Mouse (Mus musculus) intestine, postnatal 0 days (tissue): ENCODE measurements at regions not wholly inside any gene's neighbourhood (a gene's known extent, or its start where the extent isn't known, plus 50 kb on each side); places are given as distances from the start of the nearest gene placed in this dataset.
"Not testable (repeated sequence)": the region's sequence is repeated elsewhere in the genome, so short reads cannot be mapped to it uniquely, and the experiment has no call there.

Experiments used
- ATAC-seq: fragments of 200-750 bp; cut with Nextera tagmentation; 2 replicates; pipeline ENCODE4 v1.8.0; 2017; ENCODE audit warnings: mild to moderate bottlenecking, moderate TSS enrichment, moderate library complexity
- H3K27ac ChIP-seq: fragments of 300-500 bp; sonication (generic); 2 replicates; pipeline ENCODE4 v1.5.1; 2014; ENCODE audit warnings: mild to moderate bottlenecking, low read depth, low read length, moderate library complexity
- H3K27me3 ChIP-seq: fragments of 300-500 bp; sonication (generic); replicated peaks from 2 replicates; pipeline ENCODE4 v1.6.1; 2014; ENCODE audit warnings: low read length, mixed read lengths; ENCODE audit not compliant: control insufficient read depth, insufficient read depth
- H3K36me3 ChIP-seq: fragments of 300-500 bp; sonication (generic); 2 replicates; pipeline ENCODE4 v1.6.1; 2014; ENCODE audit warnings: mild to moderate bottlenecking, moderate library complexity; ENCODE audit not compliant: control insufficient read depth, insufficient read depth
- H3K4me1 ChIP-seq: fragments of 300-500 bp; sonication (generic); replicated peaks from 2 replicates; pipeline ENCODE4 v1.6.1; 2014; ENCODE audit warnings: antibody characterized with exemption, low read length, mixed read lengths; ENCODE audit not compliant: control insufficient read depth, insufficient read depth
- H3K4me2 ChIP-seq: fragments of 300-500 bp; sonication (generic); replicated peaks from 2 replicates; pipeline ENCODE4 v1.6.1; 2014; ENCODE audit warnings: low read depth, mild to moderate bottlenecking, moderate library complexity
- H3K4me3 ChIP-seq: fragments of 300-500 bp; sonication (generic); 2 replicates; pipeline ENCODE4 v1.5.1; 2014; ENCODE audit warnings: low read depth, low read length
- H3K9ac ChIP-seq: fragments of 300-500 bp; sonication (generic); 2 replicates; pipeline ENCODE4 v1.6.1; 2014; ENCODE audit warnings: mild to moderate bottlenecking, low read depth, low read length
- H3K9me3 ChIP-seq: fragments of 300-500 bp; sonication (generic); 2 replicates; pipeline ENCODE4 v1.6.1; 2016; ENCODE audit warnings: mixed run types; ENCODE audit not compliant: control insufficient read depth
- CTCF ChIP-seq: sonication (generic); IDR thresholded peaks from 2 replicates; pipeline ENCODE4 v1.5.1; 2016; ENCODE audit warnings: low read depth, mild to moderate bottlenecking, control low read depth, antibody characterized with exemption, moderate library complexity
- WGBS: fragments of 180-500 bp; shearing (Covaris S2); extraction: QIAGEN DNeasy Blood & Tissue Kit; methylation state at CpG from one replicate; pipeline ENCODE4 v1.1.7; 2014; 5-methylcytosine and 5-hydroxymethylcytosine counted together

- Histone ChIP-seq H3K27me3 (no peaks in the 10 kb centered on the region), H3K9me3 (no peaks in the 10 kb centered on the region)
- 79% methylated on average over 3 of the region's 3 CpGs for WGBS
Measured at GRCm38 (mm10) chr14:102790916-102791315, 191.5 kb downstream of the Kctd12 start.

GRCm38 (mm10) chr14:102782227-102782626 lies 200.2 kb downstream of the Kctd12 start:
- Histone ChIP-seq H3K36me3 (no peaks in the 10 kb centered on the region), H3K9ac (no peak overlapping the region), H3K4me1 (no peaks in the 10 kb centered on the region), H3K27me3 (no peaks in the 10 kb centered on the region), H3K4me3 (no peak overlapping the region), H3K9me3 (no peaks in the 10 kb centered on the region), H3K4me2 (no peak overlapping the region), H3K27ac (no peak overlapping the region)
- ATAC-seq, result no peak
- no peak for TF ChIP-seq CTCF

More at GRCm38 (mm10) chr14:102790916-102791315, 191.5 kb downstream of the Kctd12 start:
- no peak overlapping the region for H3K27ac ChIP-seq
- no peak for ATAC-seq
- no peak overlapping the region for H3K4me2 ChIP-seq
- H3K4me1 ChIP-seq, result no peaks in the 10 kb centered on the region
- no peak for TF ChIP-seq CTCF
- H3K36me3 ChIP-seq, result no peaks in the 10 kb centered on the region
- no peak overlapping the region for H3K9ac ChIP-seq
- H3K4me3 ChIP-seq, result no peak overlapping the region

- H3K4me2 ChIP-seq, result no peak overlapping the region
- H3K9ac ChIP-seq, result no peak overlapping the region
- peak; percentile 66 for TF ChIP-seq CTCF
- no peaks in the 10 kb centered on the region for H3K4me1 ChIP-seq
- H3K27ac ChIP-seq, result no peak overlapping the region
- no peaks in the 10 kb centered on the region for H3K27me3 ChIP-seq
- H3K4me3 ChIP-seq, result no peak overlapping the region
- 53% methylated on average over 3 of the region's 3 CpGs for WGBS
- H3K36me3 ChIP-seq, result no peaks in the 10 kb centered on the region
- ATAC-seq, result 0 out of 2 replicates have a peak, but pooled peaks have one; percentile 22
- no peaks in the 10 kb centered on the region for H3K9me3 ChIP-seq
Measured at GRCm38 (mm10) chr14:102769716-102770115, 212.7 kb downstream of the Kctd12 start.

GRCm38 (mm10) chr14:102748687-102749086 lies 233.8 kb downstream of the Kctd12 start:
- Histone ChIP-seq H3K4me3 (no peak overlapping the region), H3K4me2 (no peak overlapping the region), H3K27ac (no peak overlapping the region), H3K4me1 (no peaks in the 10 kb centered on the region), H3K9ac (no peak overlapping the region), H3K36me3 (no peaks in the 10 kb centered on the region), H3K9me3 (no peaks in the 10 kb centered on the region), H3K27me3 (no peaks in the 10 kb centered on the region)
- no peak for TF ChIP-seq CTCF
- no peak for ATAC-seq
- WGBS, result 39% methylated on average over 1 of the region's 1 CpGs

GRCm38 (mm10) chr14:102742331-102742730 lies 240.1 kb downstream of the Kctd12 start:
- no peak for TF ChIP-seq CTCF

GRCm38 (mm10) chr14:102736656-102737055 lies 245.8 kb downstream of the Kctd12 start:
- no peak overlapping the region for H3K27ac ChIP-seq
- no peak overlapping the region for H3K4me2 ChIP-seq
- WGBS, result 77% methylated on average over 2 of the region's 2 CpGs
- no peaks in the 10 kb centered on the region for H3K4me1 ChIP-seq
- H3K36me3 ChIP-seq, result no peaks in the 10 kb centered on the region
- H3K27me3 ChIP-seq, result no peaks in the 10 kb centered on the region
- no peak overlapping the region for H3K4me3 ChIP-seq
- no peak for ATAC-seq
- no peak for TF ChIP-seq CTCF
- no peak overlapping the region for H3K9ac ChIP-seq
- no peaks in the 10 kb centered on the region for H3K9me3 ChIP-seq

More at GRCm38 (mm10) chr14:102742331-102742730, 240.1 kb downstream of the Kctd12 start:
- Histone ChIP-seq H3K4me1 (no peaks in the 10 kb centered on the region), H3K4me2 (no peak overlapping the region), H3K27me3 (no peaks in the 10 kb centered on the region), H3K9me3 (no peaks in the 10 kb centered on the region), H3K27ac (no peak overlapping the region), H3K4me3 (no peak overlapping the region), H3K36me3 (no peaks in the 10 kb centered on the region), H3K9ac (no peak overlapping the region)
- ATAC-seq, result no peak
- WGBS, result 89% methylated on average over 8 of the region's 8 CpGs

- H3K27ac ChIP-seq, H3K9ac ChIP-seq, ATAC-seq, H3K4me2 ChIP-seq, H3K9me3 ChIP-seq, H3K4me1 ChIP-seq, H3K4me3 ChIP-seq, H3K27me3 ChIP-seq, H3K36me3 ChIP-seq: not testable (repeated sequence)
- WGBS, result 91% methylated on average over 4 of the region's 4 CpGs
Measured at GRCm38 (mm10) chr14:102733718-102734117, 248.7 kb downstream of the Kctd12 start.
